Mouse (Mus musculus) ovary, postnatal 14 days (tissue): ENCODE results near the gene Aldh1l1.

Source experiments
- DNase-seq: peaks from one replicate; pipeline ENCODE4 v3.0.0; 2022; ENCODE audit warnings: low spot score

The Aldh1l1 gene

DNA sequence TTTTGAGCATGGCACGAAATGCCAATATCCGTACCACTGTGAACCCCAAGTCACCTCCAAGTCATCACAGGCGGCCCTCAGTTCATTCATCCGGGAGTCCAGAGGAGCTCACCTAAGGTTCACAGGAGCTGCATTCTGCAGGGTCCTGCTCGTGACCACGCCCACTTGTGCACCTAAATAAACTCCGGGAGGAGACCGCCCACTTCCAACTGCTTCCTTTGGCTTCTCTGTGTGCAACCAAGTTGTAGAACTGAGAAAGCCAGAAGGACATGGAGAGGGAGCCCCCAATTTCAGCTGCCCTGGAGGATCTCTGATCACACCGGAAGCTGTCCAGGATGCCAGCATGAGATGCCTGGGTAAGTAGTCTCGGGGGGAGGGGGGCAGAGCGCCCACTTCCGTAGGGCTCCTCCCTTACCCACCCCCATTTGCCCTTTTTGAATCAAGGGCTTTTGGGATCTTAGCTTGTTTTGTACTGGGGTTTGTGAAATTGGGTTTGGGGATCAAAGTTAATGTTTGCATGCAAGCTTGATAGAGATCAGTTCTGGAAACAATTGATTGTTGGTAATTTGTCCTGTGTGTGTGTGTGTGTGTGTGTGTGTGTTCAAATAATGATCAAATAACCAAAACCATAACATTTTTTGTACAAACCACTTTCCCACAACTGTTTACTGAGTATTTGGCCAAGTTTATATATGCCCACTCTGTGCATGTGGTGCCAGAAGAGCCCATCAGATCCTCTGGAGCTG, at the start of gene Aldh1l1:
TSS of gene Aldh1l1 (plus strand) at position 252 of the 746 bp plus-strand sequence.
- no peak for DNase-seq

DNA sequence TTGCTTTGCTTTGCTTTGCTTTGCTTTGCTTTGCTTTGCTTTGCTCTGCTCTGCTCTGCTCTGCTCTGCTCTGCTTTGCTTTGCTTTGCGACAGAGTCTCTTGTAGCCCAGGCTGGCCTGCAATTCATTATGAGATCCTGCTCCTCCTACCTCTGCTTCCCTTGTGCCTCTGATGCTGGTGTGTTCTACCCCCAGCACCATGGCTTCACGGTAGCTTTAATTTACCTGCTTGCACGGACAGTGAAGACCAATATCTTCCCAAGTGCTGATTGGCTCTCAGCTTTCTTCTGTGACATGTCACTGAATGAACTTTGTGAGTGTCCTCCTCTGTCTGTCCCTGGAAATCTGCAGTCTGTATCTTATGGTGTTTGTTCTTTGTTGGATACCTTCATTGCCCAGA, 49.2 kb upstream of the Aldh1l1 start:
- DNase-seq = no peak

DNA sequence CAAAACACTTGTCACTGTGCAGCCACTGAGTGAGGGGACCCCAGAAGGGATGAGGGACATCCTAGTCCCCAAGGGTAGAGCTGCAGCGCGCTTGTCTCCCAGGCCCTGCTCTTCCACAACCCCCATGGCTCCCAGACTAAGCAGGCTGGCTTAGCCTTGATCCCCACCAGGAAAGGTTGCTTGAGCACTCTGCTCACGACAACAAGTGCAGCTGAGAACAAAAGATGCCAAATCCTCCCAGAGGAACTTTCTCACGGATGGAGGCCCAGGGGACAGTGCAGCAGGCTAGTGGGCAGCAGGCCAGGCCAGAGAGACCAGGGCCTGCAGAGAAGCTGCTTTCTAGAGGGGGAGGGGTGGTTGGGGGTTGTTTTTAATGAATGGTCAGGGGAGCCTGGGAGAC, 39.3 kb upstream of the Aldh1l1 start:
- no peak for DNase-seq

DNA sequence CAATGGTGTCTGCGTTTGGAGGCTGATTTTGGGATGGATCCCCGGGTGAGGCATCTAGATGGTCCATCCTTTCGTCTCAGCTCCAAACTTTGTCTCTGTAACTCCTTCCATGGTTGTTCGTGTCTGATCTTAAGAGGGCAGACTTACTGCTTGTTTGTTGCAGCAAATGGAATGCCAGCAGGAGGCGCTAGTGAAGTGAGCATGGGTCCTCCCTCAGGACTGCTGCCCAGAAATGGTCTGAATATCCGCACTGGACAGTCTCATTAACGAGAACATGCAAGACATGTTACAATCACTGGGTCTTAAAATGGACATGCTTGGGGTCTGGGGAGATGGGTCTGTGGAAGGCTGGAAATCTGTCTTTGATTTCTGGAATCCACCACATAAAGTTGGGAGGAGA, 36.0 kb upstream of the Aldh1l1 start:
- peak; percentile 84 for DNase-seq

DNA sequence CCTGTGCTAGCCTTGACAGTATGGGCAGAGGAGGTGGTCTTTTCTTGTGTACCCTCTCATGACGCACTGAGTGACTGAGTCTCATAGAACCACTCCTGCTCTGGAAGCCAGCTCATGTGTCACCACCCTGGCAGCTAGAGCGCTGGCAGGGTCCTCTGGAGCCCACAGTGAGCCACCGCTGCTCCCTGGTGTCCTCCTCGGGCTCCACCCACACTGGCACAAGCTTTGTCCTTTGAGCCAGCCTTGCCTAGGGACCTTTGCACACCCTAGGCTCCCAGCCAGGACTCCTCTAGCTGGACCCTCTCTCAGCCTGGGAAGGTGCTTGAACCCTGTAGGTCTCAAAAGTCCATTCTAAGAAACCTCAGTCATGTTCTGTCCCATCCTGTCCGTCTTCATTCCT, 35.5 kb upstream of the Aldh1l1 start:
- no peak for DNase-seq

DNA sequence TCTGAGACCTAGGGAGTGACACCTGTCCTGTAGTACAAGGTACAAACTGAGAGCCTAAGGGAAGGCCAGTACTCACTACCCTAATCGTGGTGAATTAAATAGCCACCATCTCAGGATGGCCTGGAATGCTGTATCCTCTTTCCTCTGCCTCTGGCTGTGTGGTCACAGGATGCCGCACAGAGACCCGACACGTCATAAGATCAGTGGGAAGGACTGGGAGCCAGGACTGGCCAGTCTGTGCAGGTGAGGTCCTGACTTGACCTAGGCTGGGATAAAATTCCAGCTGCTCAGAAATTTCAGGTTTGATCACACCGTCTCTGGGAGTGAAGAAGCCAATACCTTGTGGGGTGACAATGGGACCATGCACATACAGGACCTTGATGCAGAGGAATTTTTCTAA, 34.7 kb upstream of the Aldh1l1 start:
- DNase-seq = no peak

DNA sequence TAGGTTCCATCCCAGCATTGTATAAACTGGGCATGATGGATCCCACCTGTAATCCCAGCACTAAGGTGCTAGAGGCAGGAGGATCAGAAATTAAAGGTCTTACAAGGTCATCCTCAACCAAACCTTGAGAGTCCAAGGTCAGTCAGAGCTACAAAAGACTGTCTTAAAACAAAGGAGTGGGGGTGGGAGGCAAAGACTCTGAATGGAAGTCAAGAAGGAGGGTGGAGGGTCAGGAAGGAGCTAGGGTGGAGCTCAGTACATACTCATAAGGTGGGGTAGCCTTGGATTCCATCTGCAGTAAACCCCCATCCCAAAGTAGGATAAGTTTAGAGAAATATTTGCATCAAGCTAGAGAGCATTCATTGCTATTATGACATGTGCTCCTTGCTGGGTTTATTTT, 33.6 kb upstream of the Aldh1l1 start:
- no peak for DNase-seq

DNA sequence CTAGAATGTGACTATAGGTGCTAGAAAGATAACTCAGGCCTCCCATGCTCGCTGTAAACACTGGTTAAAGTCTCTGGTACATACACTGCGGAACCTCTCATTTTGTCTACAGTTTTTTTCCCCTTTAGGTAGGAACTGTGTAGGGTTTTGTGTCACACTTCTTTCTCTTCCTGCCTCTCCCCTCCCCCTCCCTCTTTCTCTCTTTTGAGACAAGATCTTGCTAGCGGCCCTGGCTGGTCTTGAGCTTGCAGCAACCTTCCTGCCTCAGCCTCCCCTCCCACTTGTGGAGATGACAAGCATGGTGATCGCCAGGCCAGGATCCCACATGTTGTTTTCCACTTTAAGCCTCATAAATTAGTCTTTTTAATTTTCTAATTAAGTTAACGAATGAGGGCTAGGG, 32.5 kb upstream of the Aldh1l1 start:
- no peak for DNase-seq

DNA sequence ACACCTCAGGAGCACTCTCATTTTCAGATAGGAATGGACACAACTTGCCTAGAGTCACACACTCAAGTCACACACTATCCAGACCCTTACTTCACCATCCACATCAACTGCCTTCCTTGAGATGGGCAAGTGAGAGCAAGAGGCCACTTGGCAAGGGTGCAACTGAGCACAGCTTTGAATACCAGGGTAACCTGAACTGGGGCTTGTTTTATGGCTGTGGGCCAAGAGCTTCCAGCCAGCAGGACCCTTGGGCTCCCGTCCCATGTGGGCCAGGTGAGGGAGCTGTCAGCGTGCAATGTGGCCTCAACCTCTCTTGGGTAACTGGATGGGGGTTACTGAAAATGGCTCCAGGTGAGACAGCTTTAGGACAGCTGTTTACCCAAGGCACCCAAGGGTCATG, 28.8 kb upstream of the Aldh1l1 start:
- DNase-seq = no peak

DNA sequence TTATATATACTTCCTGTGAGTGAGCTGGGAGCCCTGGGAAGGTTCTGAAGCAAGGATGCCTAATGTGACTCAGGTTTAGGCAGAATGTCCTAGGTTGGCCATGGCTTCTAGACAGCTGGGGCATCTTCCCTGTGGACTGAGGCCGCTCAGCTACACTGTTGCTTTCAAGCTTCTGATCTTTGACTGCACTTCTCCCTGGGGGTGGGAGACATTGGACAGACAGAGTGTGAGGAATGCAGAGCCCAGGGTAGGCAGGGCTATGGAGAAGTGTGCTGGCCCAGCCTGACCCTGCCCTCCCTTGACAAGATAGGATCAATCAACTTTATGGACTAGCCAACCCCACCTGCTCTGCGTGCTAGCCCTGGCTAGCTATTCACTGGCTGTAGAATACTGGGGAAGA, 25.0 kb upstream of the Aldh1l1 start:
- DNase-seq = no peak

DNA sequence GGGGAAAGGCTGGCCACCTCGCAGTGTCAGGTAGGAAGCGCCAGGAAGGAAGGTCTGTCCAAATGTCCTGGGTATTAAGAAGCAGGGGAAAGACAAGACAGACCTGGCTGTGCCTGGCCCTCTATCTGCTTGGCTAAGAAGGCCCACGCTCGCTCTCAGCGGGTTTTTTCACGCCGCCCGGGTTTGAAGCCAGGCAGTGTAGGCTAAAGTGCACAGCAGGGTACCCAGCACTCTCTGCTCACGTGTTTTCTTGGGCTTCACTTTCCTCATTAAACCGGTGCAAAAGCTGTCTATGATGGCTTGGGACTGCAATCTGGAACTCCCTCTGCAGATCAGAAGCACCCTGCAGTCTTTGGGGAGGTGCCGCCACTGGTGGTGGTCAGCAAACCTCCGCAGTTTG, 24.5 kb upstream of the Aldh1l1 start:
- no peak for DNase-seq

DNA sequence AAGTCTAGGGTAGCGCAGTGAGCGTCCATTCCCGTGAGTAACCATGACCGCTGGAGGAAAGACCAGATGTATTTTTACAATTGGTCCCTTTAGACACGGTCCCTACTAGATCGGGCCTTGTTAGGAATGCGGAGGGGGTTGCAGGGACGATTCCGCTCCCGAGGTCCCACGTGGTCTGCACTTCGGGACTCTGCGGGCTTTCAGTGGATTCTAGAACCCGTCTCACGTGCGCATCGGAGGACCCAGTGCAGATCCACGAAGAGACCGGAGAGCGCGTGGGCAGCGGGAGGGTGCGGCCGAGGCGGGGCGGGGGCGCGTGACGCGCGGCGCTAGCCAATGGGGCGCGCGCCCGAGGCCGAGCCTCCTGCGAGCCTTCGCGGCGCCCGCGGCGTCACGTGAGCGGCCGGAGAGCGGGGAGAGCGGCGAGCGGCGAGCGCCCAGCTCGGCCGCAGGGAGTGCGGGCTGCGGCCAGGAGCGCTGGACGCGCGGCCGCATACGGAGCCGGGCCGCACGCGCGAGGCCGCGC, 24.0 kb upstream of the Aldh1l1 start, which contains the start of gene Klf15:
TSS of gene Klf15 (plus strand) at position 396 of the 526 bp plus-strand sequence.
- peak; percentile 58 for DNase-seq

DNA sequence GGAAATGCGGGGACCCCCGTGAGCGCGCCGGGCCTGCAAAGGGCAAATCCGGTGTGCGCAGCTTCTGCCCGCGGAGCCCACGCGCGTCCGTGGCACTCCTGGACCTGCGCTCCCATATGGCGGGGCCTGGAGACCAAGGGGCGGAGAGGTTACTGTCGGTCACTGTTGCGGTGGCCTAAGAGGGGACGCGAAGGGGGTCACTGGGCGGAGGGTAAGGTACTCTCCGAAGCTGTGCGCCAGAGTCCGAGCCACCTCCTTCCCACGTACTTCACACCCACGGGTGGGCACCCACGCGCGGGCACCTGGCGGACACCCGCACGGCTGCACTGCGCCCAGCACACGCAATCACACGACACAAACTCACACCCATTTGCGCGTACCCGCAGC, 23.4 kb upstream of the Aldh1l1 start:
- DNase-seq = no peak

DNA sequence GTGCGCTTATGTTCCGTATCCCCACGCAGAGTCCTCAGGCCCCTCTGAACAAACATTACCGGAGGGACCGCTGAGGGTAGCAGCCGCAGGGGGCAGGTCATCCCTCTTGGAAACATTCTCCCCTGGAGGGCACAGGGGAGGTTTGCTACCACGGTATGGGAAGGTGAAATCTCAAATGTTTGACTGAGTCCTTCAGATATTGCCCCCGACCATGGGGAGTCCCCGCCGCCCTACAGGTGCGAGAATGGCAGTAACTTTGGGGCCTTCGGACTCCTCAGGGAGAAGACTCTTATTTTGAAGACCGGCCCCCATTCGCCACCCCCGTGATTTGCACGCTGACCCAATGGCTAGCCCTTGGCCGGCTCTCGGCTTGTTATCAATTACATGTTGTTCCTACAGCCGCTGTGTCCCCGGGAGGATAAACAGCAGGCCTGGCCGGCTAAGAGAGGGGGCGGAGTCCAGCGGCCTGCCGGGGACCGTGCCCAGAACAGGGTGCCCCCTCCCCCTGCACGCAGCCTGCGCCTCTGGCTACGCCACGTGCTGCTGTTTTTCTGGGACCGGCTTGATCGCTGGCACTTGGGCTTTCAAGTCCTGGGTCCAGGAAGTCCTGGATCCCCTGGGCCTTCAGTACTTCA, 22.9 kb upstream of the Aldh1l1 start:
- DNase-seq = peak; percentile 78

DNA sequence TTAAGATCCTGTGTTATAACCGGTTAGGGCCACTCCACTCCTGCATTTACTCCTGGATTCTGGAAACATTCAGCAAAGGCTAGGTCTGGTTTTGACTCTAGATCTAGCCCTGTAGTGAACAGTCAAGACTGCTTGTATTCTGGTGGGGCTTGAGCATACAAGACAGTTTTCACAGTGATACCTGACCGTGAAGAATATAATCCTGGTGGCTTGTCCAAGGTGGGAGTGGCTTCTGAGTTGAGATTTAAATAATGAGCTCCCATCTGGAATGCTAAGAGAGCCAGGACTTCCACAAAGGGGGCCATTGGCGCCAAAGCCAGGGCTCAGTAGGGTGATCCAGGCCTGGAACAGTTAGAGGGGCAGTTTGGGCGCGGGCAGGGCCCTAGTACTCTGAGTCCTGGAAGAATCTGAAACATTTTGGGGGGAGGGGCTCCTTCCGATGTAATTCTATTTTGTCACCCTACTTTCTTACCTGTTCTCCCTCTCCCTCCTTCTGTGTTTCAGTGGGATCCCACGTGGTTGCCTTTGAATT, 22.3 kb upstream of the Aldh1l1 start:
- no peak for DNase-seq

DNA sequence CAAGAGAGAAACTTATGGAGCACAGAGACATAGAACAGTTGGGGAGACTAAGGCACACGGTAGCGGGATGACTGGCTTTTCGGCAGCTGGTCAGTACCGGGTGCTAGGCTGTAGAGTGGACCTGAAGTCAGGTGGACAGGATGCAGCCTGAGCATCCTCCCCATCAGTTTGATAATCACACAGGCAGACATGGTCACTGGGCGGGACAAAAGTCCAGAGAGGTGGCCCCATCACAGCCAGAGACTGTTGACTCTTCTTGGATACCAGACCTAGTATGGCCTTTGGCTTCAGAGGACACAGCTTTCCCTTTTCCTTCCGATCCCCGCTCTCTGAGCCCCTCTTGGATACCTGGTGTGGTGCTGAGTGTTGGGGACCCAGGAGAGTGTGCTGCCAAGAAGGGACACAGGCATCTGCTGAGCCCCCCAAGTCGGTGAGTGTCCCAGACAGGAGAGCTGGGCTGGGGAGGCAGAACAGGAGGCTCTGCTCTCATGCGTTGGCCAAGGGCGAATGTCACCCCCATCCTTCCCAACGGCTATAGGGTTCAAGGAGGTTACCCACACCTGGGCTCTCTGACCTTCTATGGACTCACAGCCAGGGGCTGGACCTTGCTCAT, 21.1 kb upstream of the Aldh1l1 start:
- no peak for DNase-seq

DNA sequence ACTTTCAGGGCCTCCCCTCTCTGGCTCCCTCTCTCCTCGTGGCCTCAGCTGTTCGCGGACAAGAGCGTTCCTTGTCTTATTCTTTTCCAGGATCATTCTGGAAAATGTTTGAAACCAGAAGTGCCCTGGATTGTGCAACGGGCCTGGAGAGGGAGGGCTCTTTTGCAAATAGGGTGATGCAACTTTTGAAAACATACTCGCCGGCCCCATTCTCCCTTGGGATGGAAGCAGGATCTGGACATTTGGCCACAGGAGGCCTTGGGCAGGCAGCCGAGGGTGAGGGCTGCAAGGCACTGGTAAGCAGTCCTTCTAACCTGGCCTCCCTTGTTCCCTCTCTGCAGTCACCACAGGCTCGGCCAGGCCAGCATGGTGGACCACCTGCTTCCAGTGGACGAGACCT, 20.1 kb upstream of the Aldh1l1 start:
- no peak for DNase-seq

DNA sequence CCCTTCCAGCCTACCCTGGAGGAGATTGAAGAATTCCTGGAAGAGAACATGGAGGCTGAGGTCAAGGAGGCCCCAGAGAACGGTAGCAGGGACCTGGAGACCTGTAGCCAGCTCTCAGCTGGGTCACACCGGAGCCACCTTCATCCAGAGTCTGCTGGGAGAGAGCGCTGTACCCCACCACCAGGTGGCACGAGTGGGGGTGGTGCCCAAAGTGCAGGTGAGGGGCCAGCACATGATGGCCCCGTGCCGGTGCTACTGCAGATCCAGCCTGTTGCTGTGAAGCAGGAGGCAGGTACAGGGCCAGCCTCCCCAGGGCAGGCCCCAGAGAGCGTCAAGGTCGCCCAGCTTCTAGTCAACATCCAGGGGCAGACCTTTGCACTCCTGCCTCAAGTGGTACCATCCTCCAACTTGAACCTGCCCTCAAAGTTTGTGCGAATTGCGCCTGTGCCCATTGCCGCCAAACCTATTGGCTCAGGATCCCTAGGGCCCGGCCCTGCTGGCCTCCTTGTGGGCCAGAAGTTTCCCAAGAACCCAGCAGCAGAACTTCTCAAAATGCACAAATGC, 19.3 kb upstream of the Aldh1l1 start:
- DNase-seq = no peak

DNA sequence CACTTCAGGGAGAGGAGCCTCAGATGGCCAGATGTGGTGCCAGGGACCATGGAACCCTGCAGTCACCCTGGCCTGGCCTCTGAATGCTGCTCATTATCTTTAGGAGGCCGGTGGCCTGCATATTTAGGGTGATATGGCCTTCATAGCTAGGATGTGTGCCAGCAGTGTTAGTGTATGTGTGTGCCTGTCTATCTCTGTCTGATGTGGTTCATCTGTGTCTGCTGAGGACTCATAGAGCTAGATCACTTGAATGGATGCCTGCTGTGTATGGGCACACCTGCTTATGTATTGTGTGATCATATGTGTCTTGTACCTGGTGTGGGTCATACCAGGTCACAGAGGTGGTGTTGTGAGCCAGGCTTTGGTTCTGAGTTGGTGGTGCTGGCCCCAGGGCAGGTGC, 18.0 kb upstream of the Aldh1l1 start:
- no peak for DNase-seq

DNA sequence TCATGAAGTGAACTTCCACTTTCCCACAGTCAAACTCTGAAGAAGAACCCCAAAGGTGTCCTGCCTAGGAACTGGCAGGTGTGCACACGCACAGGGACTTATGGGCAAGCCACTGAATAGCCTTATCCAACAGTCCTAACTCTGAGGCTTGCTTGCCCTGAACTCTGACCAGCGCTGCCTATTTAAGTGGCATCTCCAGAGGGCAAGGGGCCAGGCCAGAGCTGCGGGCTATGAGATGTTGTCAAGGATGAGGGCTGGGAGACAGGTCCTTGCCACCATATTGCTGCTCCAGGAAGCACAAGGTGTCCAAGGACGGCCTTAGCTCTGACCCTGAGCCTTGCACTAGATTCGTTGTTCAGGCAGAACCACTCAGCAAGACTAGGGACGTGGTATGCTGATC, 17.2 kb upstream of the Aldh1l1 start:
- DNase-seq = no peak

DNA sequence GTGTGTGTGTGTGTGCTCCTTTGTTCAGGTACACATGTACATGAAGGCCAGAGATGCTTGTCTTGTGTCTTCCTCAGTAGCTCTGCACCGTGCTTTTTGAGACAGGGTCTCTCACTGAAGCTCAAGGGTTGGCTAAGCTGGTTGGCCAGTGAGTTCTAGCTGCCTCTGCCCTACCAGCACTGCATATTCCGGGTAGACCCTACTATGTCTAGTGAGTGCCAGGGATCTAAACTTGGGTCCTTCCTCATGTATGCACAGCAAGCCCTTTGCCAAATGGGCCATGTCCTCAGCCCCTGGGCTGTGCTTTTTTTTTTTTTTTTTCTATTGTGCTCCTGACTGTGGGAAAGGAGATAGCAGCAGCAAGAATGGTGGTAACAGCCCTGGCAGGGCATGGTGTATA, 16.0 kb upstream of the Aldh1l1 start:
- DNase-seq = no peak

DNA sequence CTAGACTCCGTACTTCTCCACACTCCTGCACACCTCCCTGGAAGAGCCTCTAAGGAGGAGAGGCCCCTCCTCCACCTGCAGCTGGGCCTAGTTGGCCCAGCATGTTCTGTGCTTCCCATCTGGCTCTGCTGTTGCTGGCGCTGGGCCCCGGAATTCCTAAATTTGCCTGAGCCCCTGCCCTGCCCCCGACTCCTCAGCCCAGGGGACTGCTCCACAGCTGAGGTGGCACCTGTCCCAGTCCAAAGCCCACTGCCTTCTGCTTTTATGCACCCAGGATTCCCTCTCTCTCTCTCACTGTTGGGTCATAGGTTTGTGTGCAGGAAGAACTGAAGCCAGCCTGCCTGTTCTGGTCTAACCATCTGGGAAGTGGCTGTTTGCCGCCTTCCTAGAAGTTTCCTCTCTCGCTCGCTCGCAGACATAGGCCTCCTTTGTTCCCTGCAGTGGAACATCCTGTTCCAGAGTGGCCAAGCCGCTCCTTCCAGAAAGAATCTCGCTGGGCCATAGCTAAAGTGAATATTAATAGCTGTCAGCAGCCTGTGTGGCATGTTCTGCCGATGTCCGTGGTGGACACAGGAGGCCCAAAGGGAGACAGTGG, 15.2 kb upstream of the Aldh1l1 start:
- no peak for DNase-seq
